Mouse (Mus musculus) layer of hippocampus, postnatal 10 days (tissue): ENCODE measurements around the gene Lipc. TPM values are rescaled to one million over a fixed set of nuclear protein-coding genes. Genes with fewer than 3 reads are reported as not detected.

Experiments
- DNase-seq, 2 experiments: peaks; one replicate each; pipeline ENCODE4 v3.0.0; 2021; ENCODE audit warnings: low spot score in 2 of 2
- long read RNA-seq: library from polyadenylated mRNA; stranded (forward); transcript quantifications from one replicate; pipeline ENCODE4 v2.0.0, GENCODE M21; 2023
- total RNA-seq, 2 experiments: library from RNA; stranded (reverse); gene quantifications; 2 replicates each; pipeline ENCODE4 v1.2.3; 2021

Gene Lipc
- total RNA-seq, result 1 to 10 TPM in 1 of 2 experiments, under 1 TPM in 1; 0.82 to 1.1 TPM
- long read RNA-seq, partial matches to known transcripts, result 1 of 1 reads
- long read RNA-seq, other reads (novel, unspliced or antisense), result 0 of 1 reads

GRCm38 (mm10) chr9:70952126-70952525 is at the start of gene Lipc:
Gene Lipc, minus strand, starts transcription at chr9:70952226.
- no peak for DNase-seq

GRCm38 (mm10) chr9:70999161-70999560 is 47.1 kb upstream of the Lipc start:
- DNase-seq, result no peak

DNA sequence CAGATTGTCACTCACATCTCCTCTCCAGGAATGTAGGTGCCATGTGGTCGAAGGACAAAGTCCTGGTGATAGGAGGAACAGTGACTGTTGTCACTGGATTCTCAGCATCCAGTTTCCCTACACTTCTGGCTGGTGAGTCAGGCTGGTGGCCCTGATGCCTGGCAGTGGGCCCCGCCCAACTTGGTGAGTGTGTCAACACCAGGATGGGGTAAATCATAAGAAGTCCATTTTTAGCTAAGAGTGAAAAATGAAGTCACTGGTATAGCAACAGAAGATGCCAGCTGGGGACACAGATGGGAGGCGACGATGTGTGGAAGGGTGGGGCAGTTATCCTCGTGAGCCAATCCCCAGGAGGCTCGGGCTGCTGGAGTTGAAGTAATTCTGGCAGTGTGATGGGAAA is 46.7 kb upstream of the Lipc start:
- peak; percentile 36 to 46 for DNase-seq

DNA sequence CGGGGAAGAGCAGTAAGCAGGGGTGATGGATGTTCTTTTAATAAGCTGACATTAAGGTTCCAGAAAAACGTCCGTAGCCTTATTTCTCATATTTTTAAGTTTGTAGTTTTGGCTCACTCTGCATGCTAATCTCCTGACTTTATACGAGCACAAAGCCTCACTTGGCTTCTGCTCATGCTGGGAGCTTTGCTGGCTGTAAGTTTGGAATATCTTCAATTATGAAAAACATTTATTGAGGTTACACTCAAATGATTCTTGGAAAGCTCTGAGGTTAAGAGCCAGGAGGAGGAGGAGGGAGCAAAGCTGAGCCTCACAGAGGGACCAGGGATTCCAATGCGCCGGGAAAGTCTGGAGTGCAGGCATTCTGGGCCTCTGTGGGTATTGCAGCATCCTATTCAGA is 41.3 kb upstream of the Lipc start:
- DNase-seq, result no peak

DNA sequence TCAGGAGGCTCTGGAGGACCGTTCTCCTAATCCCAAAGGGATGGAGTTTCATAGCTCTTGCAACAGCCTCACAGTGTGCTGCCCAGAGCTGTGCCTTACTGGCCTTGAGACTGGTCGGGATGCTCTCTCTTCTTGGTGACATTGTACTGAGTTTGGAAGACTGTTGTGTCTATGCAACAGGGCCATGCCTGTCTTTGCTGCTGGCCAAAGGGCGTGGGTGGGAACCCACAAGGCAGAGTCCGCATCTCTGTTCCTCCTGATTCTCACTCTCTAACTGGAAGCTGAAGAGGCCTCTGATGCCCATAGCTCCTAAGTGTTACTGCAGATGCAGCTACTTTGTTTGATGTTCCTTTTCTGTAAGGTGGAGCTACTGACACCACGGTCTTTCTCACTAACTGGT is 39.4 kb upstream of the Lipc start:
- no peak for DNase-seq

GRCm38 (mm10) chr9:70987210-70987609 is 35.2 kb upstream of the Lipc start:
- no peak for DNase-seq

- DNase-seq, result no peak
Measured at GRCm38 (mm10) chr9:70982991-70983480, 31.0 kb upstream of the Lipc start.

GRCm38 (mm10) chr9:70981721-70982120 is 29.7 kb upstream of the Lipc start:
- no peak for DNase-seq

DNA sequence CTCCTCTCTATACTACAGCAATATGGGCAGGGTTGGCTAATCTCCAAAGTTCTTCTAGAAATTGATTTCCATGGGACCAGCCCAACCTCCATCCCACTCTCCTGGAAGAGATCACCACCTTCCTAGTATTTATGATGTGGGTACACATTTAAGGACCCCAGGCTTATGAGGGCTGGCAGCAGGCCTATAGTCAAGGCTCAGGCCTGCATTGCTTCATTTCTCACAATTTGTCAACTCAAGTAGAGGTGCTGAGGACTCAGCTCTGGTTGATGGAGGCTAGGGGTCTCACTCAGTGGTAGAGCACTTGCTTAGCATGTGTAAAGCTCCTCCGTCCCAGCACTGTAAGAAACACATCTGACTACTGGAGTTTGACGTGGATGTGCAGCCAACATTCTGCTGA is 27.6 kb upstream of the Lipc start:
- DNase-seq, result no peak

DNA sequence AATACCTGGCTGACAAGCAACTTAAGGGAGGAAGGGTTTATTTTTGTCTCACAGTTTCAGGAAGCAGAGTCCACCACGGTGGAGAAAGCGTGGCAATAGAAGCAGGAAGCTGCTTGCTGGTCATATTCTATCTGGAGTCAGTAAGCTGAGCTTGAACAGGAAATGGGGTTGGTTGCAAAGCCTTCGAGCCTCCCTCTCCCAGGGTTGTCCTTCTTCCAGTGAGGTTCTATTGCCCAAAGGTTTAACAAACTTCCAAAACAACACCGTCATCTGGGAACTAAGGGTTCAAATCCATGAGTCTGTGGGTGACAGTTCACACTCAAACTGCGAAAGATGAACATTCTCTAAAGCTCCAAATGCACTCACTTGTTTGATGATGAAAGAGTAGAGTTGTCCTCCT is 27.1 kb upstream of the Lipc start:
- DNase-seq, result no peak

DNA sequence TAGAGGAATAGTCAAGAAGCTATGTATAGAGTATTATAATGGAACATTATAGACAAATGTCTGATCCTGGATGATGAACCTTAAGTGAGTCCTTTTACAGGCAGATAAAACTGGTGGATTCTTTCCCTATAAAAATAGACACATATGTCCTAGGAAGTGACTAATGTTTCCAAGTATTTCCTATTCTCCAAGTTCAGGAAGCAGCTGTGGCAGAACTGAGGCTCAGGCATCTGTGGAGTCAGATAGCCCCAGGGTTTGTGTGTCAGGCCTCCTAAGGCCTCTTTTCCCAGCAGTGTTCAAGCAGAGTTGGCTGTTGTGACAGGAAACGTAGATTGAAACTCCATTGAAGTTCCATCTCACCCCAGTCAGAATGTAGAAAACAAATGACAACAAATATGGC is 25.4 kb upstream of the Lipc start:
- DNase-seq, result no peak

- DNase-seq, result no peak
Measured at GRCm38 (mm10) chr9:70975921-70976320, 23.9 kb upstream of the Lipc start.

DNA sequence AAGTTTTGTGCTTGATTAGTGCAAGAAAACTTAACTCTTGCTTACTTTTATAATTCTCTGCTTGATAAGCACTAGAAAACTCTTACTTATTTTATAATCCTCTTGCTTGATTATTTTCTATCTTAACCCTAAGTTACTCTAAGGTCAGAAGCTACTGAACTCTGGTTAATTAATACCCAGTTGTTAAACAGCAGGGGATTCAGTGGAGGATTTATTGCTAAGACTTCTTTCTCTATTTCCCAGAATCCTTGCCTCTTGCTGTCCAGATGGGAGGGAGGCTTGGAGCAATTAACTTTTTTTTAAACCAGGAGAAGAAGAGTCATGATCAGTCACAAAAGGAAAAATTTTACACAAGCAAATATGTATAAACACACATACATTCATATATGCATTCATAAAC is 21.3 kb upstream of the Lipc start:
- DNase-seq, result no peak

DNA sequence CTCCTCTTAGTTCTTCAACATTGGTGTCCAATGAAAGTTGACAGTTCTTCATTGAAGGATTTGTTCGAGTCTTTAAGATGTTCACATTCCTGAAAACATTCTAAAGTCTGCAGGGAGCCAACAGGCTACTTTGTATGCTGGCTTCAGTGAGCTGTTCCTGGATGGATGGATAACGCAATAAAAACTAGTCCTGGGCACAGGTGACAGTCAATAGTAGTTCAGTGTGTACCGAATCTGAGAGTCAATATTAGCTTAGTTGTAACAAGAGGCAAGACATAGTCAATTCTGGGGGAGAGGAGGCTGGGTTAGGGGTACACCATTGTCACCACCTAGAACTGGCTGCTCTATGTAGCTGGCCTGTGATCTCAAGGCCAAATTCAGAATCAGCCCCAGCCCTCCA is 17.2 kb upstream of the Lipc start:
- DNase-seq, result no peak

GRCm38 (mm10) chr9:70965999-70966994 is 14.3 kb upstream of the Lipc start:
- DNase-seq, result no peak

DNA sequence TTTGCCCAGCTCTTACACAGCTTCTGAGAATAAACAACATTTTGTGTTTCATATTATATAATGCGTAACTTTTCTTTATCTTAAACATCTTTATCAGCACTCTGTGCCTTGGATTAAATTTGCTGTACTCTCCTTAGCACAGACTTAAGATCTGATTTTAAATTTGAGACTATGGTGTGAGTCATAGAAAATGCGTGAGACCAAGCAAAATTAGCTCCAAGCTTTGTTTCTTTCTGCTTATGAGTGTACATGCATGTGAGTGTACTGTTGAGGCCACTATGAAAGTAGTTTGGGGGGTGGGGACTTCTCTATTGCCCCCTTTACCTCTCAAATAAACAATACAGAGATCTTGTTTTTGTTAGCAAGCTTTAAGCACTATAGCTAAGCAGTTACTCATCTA is 13.4 kb upstream of the Lipc start:
- no peak for DNase-seq

GRCm38 (mm10) chr9:70965011-70965410 is 13.0 kb upstream of the Lipc start:
- DNase-seq, result no peak

DNA sequence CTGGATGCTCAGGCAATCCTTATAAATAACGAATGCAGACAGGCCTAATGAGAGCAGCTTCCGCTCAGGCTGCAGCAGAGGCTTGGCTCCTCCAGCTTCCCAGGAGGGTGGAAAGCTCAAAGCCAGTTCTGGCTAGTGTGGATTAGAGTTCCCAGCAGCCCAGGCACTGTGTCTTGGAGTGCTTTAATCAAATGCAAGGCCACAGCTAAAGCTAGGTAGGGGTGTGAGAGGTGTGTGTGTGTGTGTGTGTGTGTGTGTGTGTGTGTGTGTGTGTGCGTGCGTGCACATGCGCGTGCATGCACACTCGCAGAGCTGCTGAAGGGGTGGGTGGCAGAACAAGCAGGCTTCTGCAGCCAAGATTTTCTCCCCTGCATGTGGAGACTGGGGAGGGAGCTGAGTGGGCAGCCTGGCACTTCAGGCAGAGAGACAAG is 11.4 kb upstream of the Lipc start:
- peak; percentile 33 to 42 for DNase-seq

DNA sequence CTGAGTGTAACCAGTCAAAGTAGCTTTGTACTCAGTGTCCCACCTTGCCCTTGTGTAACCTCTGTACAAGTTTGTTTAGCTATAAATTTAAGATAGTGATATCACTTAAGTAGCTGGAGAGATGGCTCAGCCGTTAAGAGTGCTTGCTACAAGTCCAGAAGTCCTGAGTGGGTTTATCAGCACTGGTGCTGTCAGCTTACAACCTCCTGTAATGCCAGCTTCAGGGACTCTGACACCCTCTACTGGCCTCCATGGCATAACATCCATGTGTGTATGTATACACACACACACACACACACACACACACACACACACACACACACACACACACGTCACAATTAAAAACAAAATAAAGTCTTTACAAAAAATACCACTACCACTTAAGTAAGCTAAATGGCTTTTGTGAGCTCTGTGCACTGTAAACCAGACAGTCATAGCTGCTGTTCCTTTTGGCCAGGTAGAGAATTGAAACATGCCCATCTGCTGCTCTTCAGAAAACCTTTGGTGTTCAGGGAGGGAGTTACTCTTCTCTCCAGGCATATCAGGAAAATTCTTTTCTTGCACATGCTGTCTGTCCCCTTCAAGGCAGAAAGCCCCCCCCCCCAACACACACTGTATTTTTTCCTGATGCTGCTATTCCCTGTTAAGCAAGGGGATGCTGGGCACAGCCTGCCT is 10.9 kb upstream of the Lipc start:
- no peak for DNase-seq

DNA sequence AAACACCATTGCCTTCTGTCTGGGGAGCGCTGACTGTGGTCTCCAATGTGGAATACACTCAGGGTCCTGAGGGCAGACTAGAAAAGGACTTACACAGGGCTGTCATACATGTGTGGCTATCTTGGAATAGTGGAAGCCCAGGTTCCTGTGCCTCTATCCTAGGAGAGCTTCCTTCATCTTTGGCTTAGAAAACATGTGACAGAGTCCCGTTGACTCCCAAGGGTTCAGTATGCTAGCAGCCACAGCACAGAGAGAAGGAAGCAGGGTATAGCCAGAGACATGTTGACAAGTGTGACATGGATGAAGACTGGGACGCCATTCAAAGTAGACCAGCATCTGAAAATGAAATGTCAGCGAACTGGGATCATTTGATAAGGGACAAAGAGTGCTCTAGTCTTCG is 8.3 kb upstream of the Lipc start:
- DNase-seq, result no peak

- no peak for DNase-seq
Measured at GRCm38 (mm10) chr9:70959866-70960265, 7.8 kb upstream of the Lipc start.

- DNase-seq, result no peak
Measured at GRCm38 (mm10) chr9:70959447-70959846, 7.4 kb upstream of the Lipc start.
